Mouse (Mus musculus): Measurements from ENCODE around the gene Rab33b. TPM values are rescaled to one million over a fixed set of nuclear protein-coding genes. Genes with fewer than 3 reads are reported as not detected.

The Rab33b gene
- 8.6 and 10.1 TPM in 2 replicates for polyA plus RNA-seq (2012; rRNA removed)

GRCm38 (mm10) chr3:51483741-51484359 lies at the start of gene Rab33b:
Gene Rab33b, plus strand, starts transcription at chr3:51483920.

Other genes starting within 250 kb of the Rab33b start
- gene Elf2, start 143.3 kb upstream of the Rab33b start, polyA plus RNA-seq (2012; rRNA removed) = 34.2 and 49.0 TPM in 2 replicates
- gene Mgarp, start 87.2 kb upstream of the Rab33b start, polyA plus RNA-seq (2012; rRNA removed) = 0.47 and 1.3 TPM in 2 replicates
- 200 and 266 TPM in 2 replicates for gene Ndufc1, start 74.9 kb upstream of the Rab33b start, polyA plus RNA-seq (2012; rRNA removed)
- gene Naa15, start 68.8 kb upstream of the Rab33b start, polyA plus RNA-seq (2012; rRNA removed) = 0.91 and 1.2 TPM in 2 replicates
- gene Setd7, start 77.0 kb downstream of the Rab33b start, polyA plus RNA-seq (2012; rRNA removed) = 15.2 and 17.1 TPM in 2 replicates
- gene Mgst2, start 176.4 kb downstream of the Rab33b start, polyA plus RNA-seq (2012; rRNA removed) = 14.1 and 19.8 TPM in 2 replicates

Measured in colon, adult 2 months (tissue).